Mouse (Mus musculus) mesoderm, embryonic 11.5 days (tissue): Measurements from ENCODE around the gene Dock1.

ENCODE experiments used
- DNase-seq: peaks from one replicate; pipeline ENCODE4 v3.0.0-alpha.2; 2012; ENCODE audit warnings: low read depth, low spot score

Dock1 gene

DNA sequence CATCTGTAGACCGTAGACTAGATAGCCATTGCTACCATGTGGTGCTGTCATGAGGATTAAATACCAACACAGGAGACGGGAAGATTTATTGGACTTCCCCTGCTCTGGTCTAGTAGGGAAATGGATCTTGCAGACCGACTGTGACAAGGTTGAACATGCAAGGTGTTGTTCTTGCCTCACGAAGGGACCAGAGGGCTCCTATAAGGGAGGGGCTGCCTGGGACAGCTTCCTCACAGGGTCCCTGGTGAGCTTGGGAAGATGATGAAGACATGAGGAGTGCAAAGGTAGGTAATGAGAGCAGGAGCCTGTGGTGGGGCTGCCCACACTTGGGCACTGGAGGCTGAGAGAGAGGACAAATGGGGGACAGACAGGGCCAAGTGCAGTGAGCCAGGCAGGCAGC lies 25.0 kb downstream of the Dock1 start:
- DNase-seq, result no peak

DNA sequence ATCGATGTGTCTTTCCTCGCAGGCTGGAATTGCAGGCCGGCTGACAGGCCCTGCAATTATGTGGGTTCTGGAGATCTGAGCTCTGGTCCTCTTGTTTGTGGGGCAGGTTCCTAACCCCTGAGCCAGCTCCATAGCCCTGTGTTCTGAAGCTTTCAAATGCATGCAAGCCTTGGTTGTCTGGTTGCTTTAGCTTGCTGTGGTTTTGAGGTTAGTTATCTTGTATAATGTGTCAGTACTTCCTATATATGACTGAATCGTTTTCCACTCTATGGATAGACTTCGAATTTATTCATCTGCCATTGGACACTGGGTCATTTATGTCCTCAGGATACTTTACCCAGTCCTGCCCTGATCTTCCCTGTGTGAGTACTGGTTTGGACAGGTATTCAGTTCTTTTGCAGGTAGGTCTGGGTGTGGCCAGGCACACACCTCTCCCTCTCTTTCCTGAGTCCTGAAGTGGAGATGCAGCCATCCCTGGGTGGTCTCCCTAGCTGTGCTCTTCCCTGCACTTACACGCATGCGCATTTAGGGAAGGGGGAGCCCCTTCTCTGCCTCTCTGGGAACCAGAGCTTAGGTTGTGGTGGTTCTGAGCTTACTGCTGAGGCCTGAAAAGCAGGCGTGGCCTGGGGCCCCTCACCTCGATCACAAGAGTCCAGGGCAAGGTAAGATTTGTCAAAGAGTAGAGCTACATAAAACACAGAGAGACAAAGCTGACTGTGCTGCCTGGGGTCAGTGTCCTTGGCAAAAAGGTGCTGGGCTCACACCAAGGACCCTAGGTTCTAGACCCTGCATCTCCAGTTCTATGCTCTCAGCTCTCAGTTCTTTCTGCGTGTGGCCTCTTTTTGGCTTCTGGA lies 25.9 kb downstream of the Dock1 start:
- DNase-seq, result no peak

DNA sequence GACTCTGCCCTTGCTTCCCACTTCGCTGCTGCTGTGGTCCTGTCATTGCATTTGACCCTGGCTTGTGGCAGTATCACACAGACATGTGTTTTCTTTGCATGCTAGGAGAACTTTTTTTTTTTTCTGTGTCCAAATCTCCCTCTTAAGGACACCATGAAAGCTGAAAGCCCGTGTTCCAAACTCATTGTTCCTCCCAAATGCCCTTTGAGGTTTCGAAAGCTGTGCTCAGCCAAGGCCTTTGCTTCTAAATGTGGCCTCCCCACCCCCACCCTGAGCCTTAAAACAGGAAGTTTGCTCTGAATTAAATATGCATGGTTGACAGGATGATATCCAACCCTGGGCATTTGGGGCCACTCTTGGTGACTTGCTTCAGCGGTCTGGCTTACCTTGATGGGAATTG lies 27.0 kb downstream of the Dock1 start:
- DNase-seq, result no peak

DNA sequence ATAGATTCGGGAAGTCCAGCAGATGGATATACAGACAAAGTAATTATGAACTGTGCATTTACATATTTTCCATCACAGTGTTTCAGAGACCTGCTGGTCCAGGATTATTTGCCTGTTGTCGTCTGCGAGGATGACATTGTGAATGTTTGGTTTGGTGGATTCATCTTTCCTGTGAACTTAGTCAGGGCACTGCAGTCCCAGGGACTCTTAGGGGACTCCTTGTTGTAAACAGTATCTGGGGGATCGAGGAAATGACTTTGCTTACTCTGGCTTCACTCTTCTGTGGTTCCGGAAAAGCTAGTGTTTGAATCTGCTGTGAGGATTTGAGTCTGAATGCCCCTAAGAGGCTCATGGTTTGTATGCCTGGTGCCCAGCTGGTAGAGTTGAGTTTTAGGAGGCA lies 27.8 kb downstream of the Dock1 start:
- DNase-seq, result no peak

- DNase-seq, result no peak
These were observed 29.5 kb downstream of the Dock1 start for GRCm38 (mm10) chr7:134700001-134700400.

DNA sequence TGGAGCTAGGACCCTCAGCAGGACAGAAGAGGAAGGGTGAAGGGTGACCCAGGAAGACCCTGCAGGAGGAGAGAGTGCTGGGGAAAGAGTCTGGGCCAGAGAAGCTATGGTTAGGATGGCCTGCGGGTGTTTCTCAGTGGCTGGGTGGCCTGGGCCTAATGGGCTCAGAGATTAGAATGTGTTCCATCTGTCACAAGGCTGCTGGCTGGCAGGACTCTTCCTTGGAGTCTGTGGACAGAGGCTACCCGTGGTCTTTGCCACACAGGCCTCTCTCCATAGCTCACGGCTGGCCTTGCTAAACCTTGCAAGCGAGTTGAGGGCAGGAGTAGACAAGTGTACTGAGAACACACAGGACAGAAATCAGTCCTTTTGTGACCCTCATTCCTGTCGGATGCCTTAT lies 32.0 kb downstream of the Dock1 start:
- no peak for DNase-seq

DNA sequence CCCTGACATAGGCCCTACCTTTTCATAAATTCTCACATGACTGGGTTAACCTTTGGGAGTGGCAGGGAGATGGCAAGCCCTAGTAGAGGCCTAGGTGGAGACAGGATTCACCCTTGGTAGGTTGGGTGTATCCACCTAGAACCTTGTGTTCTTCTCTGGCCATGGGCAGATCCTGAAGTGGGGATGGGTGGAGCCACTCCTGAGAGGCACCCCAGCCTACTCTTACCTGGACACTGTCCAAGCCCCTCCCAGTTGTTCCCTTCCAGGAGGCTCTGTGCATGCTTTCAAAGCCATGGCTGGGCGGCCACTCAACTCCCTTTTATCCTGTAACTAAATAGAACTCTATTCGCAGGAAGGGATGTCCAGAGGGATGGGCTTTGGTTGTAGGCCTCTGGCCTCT lies 33.2 kb downstream of the Dock1 start:
- no peak for DNase-seq

- DNase-seq, result no peak
These were observed 38.9 kb downstream of the Dock1 start for GRCm38 (mm10) chr7:134709226-134709853.

DNA sequence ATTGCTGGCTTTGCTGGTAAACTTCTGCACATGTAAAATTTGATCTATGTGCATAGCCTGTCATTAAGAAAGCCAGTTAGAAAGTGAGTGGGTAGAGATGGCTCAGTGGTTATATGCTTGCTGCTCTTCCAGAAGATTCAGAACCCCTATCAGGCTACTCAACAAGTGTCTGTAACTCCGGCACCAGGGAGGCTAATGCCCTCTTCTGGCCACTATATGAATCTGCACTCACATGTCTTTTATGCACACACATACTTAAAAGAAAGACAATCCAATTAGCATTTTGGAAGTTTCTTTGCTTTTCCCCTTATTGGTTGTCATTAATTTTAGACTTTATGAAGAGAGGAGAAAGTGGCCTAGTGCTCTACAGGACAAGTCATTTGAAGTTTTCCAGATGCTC lies 41.1 kb downstream of the Dock1 start:
- DNase-seq, result no peak

- no peak for DNase-seq
These were observed 49.0 kb downstream of the Dock1 start for GRCm38 (mm10) chr7:134719406-134719805.

- DNase-seq, result no peak
These were observed 51.9 kb downstream of the Dock1 start for GRCm38 (mm10) chr7:134722361-134722760.

GRCm38 (mm10) chr7:134722955-134723354 lies 52.5 kb downstream of the Dock1 start:
- no peak for DNase-seq

- DNase-seq, result no peak
These were observed 53.1 kb downstream of the Dock1 start for GRCm38 (mm10) chr7:134723509-134723908.

DNA sequence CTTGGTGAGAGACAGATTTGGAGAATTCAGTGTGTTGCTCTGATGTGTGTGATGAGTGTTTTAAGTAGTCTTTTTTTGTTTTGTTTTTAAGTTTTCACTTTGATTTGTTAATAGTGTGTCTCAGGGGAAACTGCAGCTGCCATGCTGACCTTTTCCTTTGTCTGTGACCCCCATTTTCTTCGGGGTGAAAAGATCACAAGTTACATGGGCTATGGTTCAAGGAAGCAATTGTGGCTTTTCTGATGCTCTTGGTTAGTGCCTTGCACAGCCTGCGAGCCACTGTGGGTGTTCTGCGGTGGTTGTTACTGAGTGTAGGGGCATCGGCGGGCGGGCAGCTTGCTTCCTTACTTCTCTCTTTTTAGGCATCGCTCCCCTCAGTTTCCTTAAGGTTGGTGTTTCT lies 54.4 kb downstream of the Dock1 start:
- DNase-seq, result peak; percentile 39

DNA sequence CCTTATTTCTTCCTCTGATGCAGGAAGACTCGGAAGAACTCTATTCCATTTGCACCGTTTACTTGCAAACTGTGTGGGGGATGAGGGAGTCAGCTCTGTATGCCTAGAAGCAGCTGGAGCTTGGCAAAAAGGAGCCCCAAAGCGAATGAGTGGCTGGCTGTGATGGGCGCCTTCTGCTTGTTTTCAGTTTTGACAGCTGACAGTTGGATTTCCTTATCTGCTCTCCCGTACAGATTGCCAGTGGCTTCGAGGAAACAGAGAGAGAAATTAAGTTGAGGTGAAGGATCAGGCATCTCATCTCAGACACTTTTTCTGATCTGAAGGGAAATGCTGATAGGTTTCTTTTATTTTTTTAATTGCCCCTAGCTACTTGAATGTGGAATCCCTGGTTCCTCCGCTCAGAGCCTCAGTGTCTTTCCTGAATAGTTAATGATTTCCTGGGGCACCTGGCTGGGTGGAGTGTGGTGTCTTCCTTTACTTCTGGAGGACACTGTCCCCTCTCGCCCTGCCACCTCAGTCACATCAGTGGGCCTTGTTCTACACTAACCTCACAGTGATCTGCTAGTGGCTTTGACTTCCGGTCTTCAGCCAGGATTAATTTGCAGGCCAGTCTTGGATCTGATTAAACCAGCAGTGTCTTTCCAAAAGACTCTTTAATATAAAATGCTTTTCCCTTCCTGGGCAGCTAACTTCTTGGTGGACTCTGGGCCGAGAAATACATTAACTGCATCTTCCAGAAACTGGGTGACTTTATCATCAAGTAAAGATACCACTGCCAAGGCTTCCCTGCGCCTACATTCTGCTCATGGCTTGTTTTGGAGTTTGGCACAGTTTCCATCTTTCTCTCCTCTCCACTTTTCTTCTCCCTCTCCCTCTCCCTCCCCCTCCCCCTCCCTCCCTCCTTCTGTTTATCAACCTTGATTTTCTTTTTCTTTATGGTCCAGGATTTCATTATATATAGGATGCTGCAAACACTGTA lies 55.4 kb downstream of the Dock1 start:
- DNase-seq, result no peak

GRCm38 (mm10) chr7:134726530-134727258 lies 56.2 kb downstream of the Dock1 start:
- DNase-seq, result no peak

DNA sequence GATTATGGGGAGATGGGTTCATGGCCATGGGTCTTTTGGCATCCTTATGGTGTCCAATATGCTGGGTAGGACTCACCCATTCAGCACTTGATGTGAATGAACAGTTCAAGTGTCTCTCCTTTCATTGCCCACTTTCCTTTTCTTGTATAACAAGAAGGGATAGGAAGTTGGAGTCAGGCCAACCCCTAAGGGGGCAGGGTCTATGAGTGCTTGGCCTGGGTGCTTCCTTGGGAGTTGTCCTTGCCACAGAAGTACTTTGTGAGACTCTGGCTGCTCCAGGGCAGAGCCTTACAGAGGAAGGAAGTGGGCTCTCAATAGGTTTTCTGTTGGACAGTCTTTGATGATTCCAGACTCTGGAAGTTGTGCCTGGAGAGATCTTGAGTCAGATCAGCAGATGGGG lies 58.9 kb downstream of the Dock1 start:
- DNase-seq, result no peak

DNA sequence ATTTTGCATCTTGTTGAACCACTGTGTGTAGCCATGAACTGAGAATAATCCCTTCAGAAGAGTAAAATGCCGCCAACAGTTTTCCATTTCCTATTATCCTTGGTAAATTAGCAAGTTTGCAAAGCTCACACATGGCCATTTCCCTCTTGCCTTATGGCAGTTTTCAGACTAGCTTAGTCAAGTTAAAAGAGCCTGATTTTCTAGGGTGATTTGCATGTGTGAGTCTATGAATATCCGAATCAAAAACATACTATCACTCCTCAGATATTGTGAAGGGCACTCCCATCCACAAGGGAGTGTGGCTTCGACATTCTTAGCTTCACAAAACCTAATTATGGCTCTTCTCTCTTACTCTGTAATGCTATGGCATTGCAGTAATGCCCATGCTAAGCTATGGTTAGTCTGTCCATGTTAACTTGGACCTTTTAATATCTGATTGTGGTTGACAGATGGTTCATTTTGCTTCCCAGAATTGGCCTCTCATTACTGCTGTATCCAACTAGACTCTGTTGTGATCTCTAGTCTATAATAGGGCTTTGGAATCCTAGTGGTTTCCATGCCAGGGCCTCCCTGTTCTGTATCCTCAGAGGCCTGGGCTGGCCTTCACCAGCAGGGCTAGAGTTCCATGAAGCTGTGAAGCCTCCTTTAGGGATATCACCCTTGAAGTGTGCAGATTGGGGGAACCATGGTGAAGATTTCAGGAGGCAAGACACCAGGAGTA lies 60.1 kb downstream of the Dock1 start:
- DNase-seq, result no peak

GRCm38 (mm10) chr7:134747059-134747458 lies 76.6 kb downstream of the Dock1 start:
- DNase-seq, result no peak

- no peak for DNase-seq
These were observed 77.9 kb downstream of the Dock1 start for GRCm38 (mm10) chr7:134748376-134748775.

GRCm38 (mm10) chr7:134749613-134750012 lies 79.2 kb downstream of the Dock1 start:
- no peak for DNase-seq
